Mouse (Mus musculus) spleen, postnatal 14 days (tissue): ENCODE measurements at regions not wholly inside any gene's neighbourhood (a gene's known extent, or its start where the extent isn't known, plus 50 kb on each side); places are given as distances from the start of the nearest gene placed in this dataset.
"Not testable (repeated sequence)": the region's sequence is repeated elsewhere in the genome, so short reads cannot be mapped to it uniquely, and the experiment has no call there.

Experiments used
- DNase-seq, 2 experiments: peaks; one replicate each; pipeline ENCODE4 v3.0.0; 2021 to 2022; ENCODE audit warnings: low spot score in 2 of 2

DNA sequence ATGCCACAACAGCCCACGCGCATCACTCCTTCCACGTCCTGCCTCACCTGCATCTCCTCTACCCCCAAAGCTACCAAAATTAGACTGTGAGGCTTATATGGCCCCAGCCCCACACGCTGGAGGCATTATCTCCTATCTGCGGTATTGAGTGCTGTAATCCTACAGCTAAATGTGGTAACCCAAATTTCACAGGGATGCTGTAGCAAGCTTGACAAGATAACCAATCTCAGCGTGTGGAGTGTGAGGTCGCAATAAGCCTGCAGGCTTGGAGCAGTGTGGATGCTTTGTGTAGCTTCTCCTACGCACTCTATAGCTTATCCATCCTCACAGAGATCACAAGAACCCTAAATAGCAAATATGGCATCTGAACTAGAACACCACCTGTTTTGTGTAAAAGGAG is 251.2 kb upstream of the Kcnh8 start:
- DNase-seq, result no peak

DNA sequence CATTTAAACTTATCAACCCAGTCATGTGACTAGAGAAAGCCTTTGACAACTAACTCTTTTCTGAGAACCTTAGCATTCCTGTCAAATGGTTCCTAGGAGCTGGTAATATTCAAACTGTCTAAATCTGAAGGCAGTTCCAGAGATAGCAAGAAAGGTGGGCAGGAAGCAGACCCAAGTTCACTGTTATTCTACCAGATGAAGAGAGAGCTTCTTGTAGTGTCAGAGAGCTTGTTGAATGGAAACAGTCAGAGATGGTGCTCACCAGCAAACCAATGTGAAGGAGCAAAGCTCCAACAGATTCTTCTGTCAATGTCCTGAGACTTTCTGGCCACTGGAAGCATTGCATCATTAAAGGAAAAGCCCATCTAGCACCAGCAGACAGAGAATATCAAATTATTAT is 251.8 kb upstream of the Kcnh8 start:
- no peak for DNase-seq

GRCm38 (mm10) chr17:52349872-52350271 is 252.6 kb upstream of the Kcnh8 start:
- no peak for DNase-seq

GRCm38 (mm10) chr17:52348481-52349083 is 253.9 kb upstream of the Kcnh8 start:
- DNase-seq, result no peak

DNA sequence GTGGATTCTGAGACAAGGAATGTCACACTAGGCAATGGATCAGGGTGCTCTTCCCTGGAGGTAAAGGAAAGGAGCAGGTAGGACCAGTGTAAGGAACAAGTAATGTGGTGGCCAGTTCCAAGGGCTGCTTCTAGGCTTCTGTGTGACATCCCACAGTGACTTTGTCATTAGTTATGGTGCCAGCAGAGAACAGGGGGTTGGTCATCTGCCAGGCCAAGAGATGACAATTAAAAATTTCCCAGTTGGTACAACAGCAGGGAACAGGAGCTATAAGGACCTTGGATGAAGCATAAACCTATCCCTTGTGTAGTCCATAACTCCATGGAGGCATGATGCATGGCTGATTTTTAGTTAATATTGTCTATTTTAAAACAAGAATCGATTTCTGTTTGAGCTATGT is 281.9 kb upstream of the Kcnh8 start:
- no peak for DNase-seq

- DNase-seq, result no peak
These were observed 285.5 kb upstream of the Kcnh8 start for GRCm38 (mm10) chr17:52316976-52317375.

DNA sequence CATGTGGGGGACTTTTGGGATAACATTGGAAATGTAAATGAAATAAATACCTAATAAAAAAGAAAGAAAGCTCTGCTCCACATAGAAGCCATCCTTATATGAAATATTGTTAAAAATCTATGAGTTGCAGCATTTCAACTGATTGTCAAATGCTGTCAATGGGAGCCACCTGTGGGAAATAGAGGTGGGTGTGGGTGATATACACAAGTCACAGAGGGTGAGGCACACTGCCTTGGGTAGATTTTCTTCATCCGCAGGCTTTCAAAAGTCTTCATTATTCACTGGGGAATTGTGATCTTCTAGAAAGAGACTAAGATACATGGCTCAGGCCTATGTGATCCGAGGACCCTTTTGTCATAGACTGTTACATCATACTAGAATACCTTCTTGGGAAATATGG is 286.6 kb upstream of the Kcnh8 start:
- DNase-seq, result no peak

DNA sequence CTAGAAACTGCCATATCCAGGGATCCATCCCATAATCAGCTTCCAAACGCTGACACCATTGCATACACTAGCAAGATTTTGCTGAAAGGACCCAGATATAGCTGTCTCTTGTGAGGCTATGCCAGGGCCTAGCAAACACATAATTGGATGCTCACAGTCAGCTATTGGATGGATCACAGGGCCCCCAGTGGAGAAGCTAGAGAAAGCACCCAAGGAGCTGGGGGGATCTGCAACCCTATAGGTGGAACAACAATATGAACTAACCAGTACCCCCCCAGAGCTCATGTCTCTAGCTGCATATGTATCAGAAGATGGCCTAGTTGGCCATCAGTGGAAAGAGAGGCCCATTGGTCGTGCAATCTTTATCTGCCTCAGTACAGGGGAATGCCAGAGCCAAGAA is 287.1 kb upstream of the Kcnh8 start:
- not testable (repeated sequence) for DNase-seq

DNA sequence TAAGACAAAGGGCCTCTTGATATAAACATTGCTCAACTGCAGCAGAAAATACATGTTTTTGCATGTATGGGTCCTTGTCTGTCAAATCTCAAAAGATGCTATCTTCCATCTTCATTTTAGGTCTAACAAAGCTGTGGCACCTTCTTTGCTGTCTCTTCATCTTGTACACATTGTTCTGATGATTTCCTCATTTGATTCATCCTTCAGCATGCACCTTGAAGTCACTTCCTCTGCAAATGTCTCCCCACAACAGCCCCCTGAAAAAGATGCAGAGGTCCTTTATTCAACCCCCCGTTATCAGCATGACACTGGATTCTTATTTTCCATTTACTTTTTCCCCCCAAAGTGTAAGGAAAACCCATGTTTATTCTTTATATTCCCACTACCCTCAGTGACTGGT is 290.5 kb upstream of the Kcnh8 start:
- no peak for DNase-seq

GRCm38 (mm10) chr17:52308789-52309188 is 293.7 kb upstream of the Kcnh8 start:
- no peak for DNase-seq

GRCm38 (mm10) chr17:52304133-52304532 is 298.4 kb upstream of the Kcnh8 start:
- no peak for DNase-seq

GRCm38 (mm10) chr17:52303320-52303719 is 299.2 kb upstream of the Kcnh8 start:
- no peak for DNase-seq

GRCm38 (mm10) chr17:52299769-52300168 is 302.7 kb upstream of the Kcnh8 start:
- DNase-seq, result no peak

DNA sequence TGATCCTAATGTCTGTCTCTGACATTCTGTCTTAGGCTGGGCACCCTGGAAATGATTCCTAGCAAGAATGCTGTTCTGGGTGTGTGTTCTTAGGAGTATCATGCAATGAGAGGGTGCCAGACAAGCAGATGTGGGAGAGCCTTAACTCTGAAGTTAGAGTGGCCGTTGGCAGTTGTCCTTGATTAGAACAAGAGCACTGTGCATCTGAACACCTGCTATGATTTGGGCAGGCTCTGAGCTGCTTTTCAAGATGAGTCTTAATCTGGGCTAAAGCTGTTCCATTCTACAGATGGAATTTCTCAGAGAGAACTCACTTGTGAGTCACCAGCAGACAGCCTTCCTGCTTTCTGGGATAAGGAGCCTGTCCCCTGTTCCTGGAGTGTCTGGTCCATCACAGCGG is 317.1 kb upstream of the Kcnh8 start:
- DNase-seq, result no peak

DNA sequence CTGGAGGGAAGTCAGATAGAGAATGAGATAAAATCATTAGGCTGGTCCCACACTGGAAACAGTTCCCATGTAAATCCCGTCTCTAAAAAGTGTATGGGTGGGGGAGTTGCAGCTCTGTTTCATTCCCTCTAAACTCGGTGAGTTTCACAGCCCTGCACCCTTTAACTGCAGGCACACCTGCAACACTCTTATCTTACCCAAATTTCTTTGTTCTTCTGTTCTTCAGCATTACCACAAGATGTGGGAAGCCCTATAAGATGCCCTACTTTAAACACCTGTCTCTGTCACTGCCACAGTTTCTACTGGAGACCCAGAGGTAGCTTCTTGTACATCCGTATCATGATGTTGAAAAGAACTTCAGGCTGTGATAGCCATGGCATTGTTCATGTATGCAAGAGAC is 320.2 kb upstream of the Kcnh8 start:
- DNase-seq, result no peak

GRCm38 (mm10) chr17:52278523-52278922 is 324.0 kb upstream of the Kcnh8 start:
- no peak for DNase-seq

DNA sequence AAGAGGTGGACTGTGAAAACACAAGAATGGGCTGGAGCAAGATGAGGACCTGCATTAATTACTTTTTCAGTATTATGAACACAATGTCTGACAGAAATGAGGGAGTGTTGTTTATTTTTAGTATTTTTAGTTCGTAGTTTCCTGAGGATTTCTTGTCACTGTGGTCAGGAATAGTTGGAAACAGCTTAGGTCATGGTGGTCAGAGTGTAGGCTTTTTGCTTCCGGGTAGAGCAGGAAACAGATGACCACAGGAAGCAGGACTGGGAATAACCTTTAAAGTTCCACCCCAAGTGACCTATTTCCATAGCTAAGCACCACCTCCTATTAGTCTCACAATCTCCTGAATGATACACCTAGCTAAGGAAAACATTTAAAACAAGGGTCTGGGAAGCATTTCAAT is 333.7 kb upstream of the Kcnh8 start:
- DNase-seq, result no peak

GRCm38 (mm10) chr17:52251284-52251683 is 351.2 kb upstream of the Kcnh8 start:
- DNase-seq, result no peak

DNA sequence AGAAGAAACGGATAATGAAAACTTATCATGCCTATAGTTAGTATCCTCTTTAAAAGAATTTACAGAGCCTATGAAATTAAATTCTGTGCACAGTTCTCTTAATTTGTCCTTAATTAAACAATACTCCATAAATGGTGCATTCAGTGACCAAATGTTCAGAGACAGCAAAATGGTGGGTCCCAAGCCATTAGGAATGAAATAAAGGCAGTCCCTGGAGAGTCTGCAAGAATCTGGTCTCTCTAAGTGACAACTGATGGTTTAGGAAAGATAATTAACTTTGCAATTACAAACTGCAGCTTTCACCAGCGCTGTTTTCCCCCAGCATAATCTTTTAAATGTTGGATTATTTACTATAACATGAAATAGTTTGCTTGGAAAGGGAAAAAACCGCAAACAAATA is 376.9 kb upstream of the Kcnh8 start:
- no peak for DNase-seq

- no peak for DNase-seq
These were observed 382.1 kb upstream of the Kcnh8 start for GRCm38 (mm10) chr17:52220422-52220821.

- no peak for DNase-seq
These were observed 384.3 kb upstream of the Satb1 start for GRCm38 (mm10) chr17:52217411-52217810.

DNA sequence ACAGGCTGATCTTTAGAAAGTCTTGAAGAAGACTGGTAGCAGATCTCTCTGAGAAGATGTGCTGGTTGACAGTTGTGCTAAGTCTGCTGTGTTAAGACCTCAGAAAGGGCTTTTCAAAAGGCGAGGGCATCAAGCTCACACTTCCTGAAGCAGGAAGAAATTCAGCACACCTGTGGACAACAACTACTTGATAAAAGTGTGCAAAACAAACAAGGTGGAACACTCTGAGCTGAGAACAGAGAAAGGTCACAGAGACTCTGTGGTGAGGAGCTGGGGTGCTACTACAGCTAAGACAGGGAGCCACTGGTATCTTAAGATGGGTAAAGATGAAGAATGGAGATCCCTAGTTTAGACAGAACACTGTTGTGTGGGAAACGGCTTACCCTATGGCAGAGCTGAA is 379.9 kb upstream of the Satb1 start:
- DNase-seq, result no peak

GRCm38 (mm10) chr17:52210483-52210882 is 377.4 kb upstream of the Satb1 start:
- DNase-seq, result no peak

GRCm38 (mm10) chr17:52197731-52198130 is 364.6 kb upstream of the Satb1 start:
- no peak for DNase-seq
